Mouse (Mus musculus): Measurements from ENCODE around the gene Gm20671. TPM values are rescaled to one million over a fixed set of nuclear protein-coding genes. Genes with fewer than 3 reads are reported as not detected.
"Not testable (repeated sequence)": the region's sequence is repeated elsewhere in the genome, so short reads cannot be mapped to it uniquely, and the experiment has no call there.

The Gm20671 gene
- polyA plus RNA-seq, 1 experiment from 2014 or later = not detected

- H3K27me3 ChIP-seq (ENCODE audit: insufficient read depth, low read length) = no peaks in the 10 kb centered on the region
- H3K36me3 ChIP-seq (replicated peaks; ENCODE audit: insufficient read depth, low read length) = no peaks in the 10 kb centered on the region; the same call in 1 of the 2 replicates
- H3K4me3 ChIP-seq (ENCODE audit: low read depth, low read length) = no peak overlapping the region
- DNase-seq = peak; percentile 44
- H3K4me1 ChIP-seq (ENCODE audit: insufficient read depth) = peaks cover 47% of the 10 kb centered on the region
- no peak overlapping the region for H3K9ac ChIP-seq (replicated peaks)
- TF ChIP-seq EP300 (IDR thresholded peaks at IDR 0.05; ENCODE audit: low read depth) = no peak
- peak; percentile 55 for TF ChIP-seq CTCF (IDR thresholded peaks at IDR 0.05; ENCODE audit: low read depth)
- H3K4me2 ChIP-seq (ENCODE audit: low read depth, low read length) = no peak overlapping the region
- no peaks in the 10 kb centered on the region for H3K9me3 ChIP-seq (ENCODE audit: low read length)
- no peak for ATAC-seq
- 59% methylated on average over 9 of the region's 9 CpGs for WGBS (ENCODE audit: insufficient replicate concordance)
- peak overlapping the region; percentile 22; the same call in 1 of the 2 replicates for H3K27ac ChIP-seq (ENCODE audit: low read depth)
Measured at GRCm38 (mm10) chr5:32742149-32742548, 84.8 kb downstream of the Gm20671 start.

GRCm38 (mm10) chr5:32741377-32741776, 85.5 kb downstream of the Gm20671 start:
- not testable (repeated sequence) for H3K27me3 ChIP-seq (ENCODE audit: insufficient read depth, low read length); H3K27ac ChIP-seq (ENCODE audit: low read depth); DNase-seq; H3K36me3 ChIP-seq (replicated peaks; ENCODE audit: insufficient read depth, low read length); H3K9me3 ChIP-seq (ENCODE audit: low read length); H3K9ac ChIP-seq (replicated peaks); H3K4me3 ChIP-seq (ENCODE audit: low read depth, low read length); ATAC-seq; H3K4me2 ChIP-seq (ENCODE audit: low read depth, low read length)
- H3K4me1 ChIP-seq (ENCODE audit: insufficient read depth) = peaks cover 42% of the 10 kb centered on the region
- 87% methylated on average over 4 of the region's 4 CpGs for WGBS (ENCODE audit: insufficient replicate concordance)

DNA sequence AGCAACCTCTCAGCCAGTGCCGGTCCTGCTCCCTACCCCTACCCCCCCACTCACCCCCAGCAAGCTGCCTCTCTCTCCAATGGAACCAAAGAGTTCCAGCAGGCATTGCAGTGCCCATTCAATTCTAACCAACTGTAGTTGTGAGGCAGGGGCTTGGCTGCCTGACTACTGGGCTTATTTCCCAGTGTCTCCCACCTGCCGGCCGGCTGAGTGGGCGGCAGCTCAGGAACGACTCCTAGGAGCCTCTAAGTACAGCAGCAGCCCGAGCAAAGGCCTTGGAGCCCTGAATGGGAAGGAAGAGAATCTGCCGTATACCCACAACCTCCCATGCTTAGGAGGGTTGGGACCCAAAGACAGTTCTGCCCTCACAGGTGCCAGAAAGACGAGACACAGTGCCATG, 86.1 kb downstream of the Gm20671 start:
- H3K27me3 ChIP-seq (ENCODE audit: insufficient read depth, low read length); DNase-seq; ATAC-seq; H3K36me3 ChIP-seq (replicated peaks; ENCODE audit: insufficient read depth, low read length); H3K27ac ChIP-seq (ENCODE audit: low read depth); H3K4me3 ChIP-seq (ENCODE audit: low read depth, low read length); H3K4me2 ChIP-seq (ENCODE audit: low read depth, low read length); H3K9me3 ChIP-seq (ENCODE audit: low read length); H3K9ac ChIP-seq (replicated peaks): not testable (repeated sequence)
- 71% methylated on average over 8 of the region's 8 CpGs for WGBS (ENCODE audit: insufficient replicate concordance)
- peaks cover 41% of the 10 kb centered on the region for H3K4me1 ChIP-seq (ENCODE audit: insufficient read depth)

DNA sequence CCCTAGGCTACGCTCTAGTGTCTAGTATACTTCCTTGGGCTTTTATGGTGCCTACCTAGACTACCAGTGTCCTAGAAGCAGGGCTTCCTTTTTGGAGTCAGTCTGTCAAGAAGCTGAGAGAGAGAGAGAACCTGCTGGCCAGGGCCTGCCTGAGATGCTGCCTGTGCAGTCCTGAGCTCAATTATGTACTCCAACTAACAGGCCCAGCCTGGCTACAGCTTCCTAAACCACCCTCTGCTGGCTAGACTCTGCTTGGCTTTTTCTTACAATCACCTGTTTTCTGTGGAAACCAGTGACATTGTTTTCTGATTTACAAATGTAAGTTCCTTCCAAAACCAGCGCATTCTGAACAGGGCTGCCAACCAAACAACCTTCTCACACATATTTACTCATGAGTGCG, 86.8 kb downstream of the Gm20671 start:
- 71% methylated on average over 3 of the region's 3 CpGs for WGBS (ENCODE audit: insufficient replicate concordance)
- no peak overlapping the region for H3K27ac ChIP-seq (ENCODE audit: low read depth)
- ATAC-seq = no peak
- no peaks in the 10 kb centered on the region for H3K27me3 ChIP-seq (ENCODE audit: insufficient read depth, low read length)
- TF ChIP-seq EP300 (IDR thresholded peaks at IDR 0.05; ENCODE audit: low read depth) (no peak), CTCF (IDR thresholded peaks at IDR 0.05; ENCODE audit: low read depth) (no peak)
- no peaks in the 10 kb centered on the region for H3K9me3 ChIP-seq (ENCODE audit: low read length)
- H3K4me1 ChIP-seq (ENCODE audit: insufficient read depth) = peaks cover 35% of the 10 kb centered on the region
- no peak overlapping the region for H3K4me3 ChIP-seq (ENCODE audit: low read depth, low read length)
- H3K4me2 ChIP-seq (ENCODE audit: low read depth, low read length) = no peak overlapping the region
- peaks cover 5% of the 10 kb centered on the region; the same call in 1 of the 2 replicates for H3K36me3 ChIP-seq (replicated peaks; ENCODE audit: insufficient read depth, low read length)
- H3K9ac ChIP-seq (replicated peaks) = no peak overlapping the region
- DNase-seq = no peak

GRCm38 (mm10) chr5:32736770-32737169, 90.1 kb downstream of the Gm20671 start:
- not testable (repeated sequence) for H3K36me3 ChIP-seq (replicated peaks; ENCODE audit: insufficient read depth, low read length); H3K4me2 ChIP-seq (ENCODE audit: low read depth, low read length); H3K27ac ChIP-seq (ENCODE audit: low read depth); ATAC-seq; H3K27me3 ChIP-seq (ENCODE audit: insufficient read depth, low read length); H3K9me3 ChIP-seq (ENCODE audit: low read length); H3K4me3 ChIP-seq (ENCODE audit: low read depth, low read length); DNase-seq; H3K9ac ChIP-seq (replicated peaks); H3K4me1 ChIP-seq (ENCODE audit: insufficient read depth)
- 69% methylated on average over 3 of the region's 3 CpGs for WGBS (ENCODE audit: insufficient replicate concordance)

DNA sequence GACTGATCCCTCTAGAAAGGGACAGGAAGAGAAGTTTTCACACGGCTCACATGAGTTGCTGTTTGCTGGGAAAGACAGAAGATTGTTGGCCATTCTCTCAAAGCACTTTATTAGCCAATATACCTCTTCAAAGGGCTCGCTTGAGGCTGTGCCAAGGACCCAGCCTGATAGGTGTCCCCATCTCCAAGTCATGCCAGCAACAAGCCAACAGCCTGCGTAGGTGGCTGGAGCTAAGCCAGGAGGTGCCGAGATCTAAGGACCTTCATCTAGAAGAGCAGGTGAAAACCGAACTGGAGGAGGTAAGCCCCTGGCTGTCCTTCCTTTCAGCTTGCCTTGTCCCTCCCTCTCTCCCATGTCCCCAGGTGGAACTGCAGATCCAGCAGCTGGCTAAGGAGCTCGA, 91.1 kb downstream of the Gm20671 start:
- no peak overlapping the region for H3K27ac ChIP-seq (ENCODE audit: low read depth)
- 0 out of 2 replicates have a peak, but pooled peaks cover 3% of the 10 kb centered on the region for H3K4me1 ChIP-seq (ENCODE audit: insufficient read depth)
- ATAC-seq (no peak), DNase-seq (no peak)
- H3K36me3 ChIP-seq (replicated peaks; ENCODE audit: insufficient read depth, low read length) = 0 out of 2 replicates have a peak, but pooled peaks cover 7% of the 10 kb centered on the region
- H3K9me3 ChIP-seq (ENCODE audit: low read length) = no peaks in the 10 kb centered on the region
- H3K9ac ChIP-seq (replicated peaks) = no peak overlapping the region
- no peak overlapping the region for H3K4me3 ChIP-seq (ENCODE audit: low read depth, low read length)
- no peak overlapping the region for H3K4me2 ChIP-seq (ENCODE audit: low read depth, low read length)
- H3K27me3 ChIP-seq (ENCODE audit: insufficient read depth, low read length) = no peaks in the 10 kb centered on the region
- TF ChIP-seq CTCF (IDR thresholded peaks at IDR 0.05; ENCODE audit: low read depth) (no peak), EP300 (IDR thresholded peaks at IDR 0.05; ENCODE audit: low read depth) (no peak)
- 77% methylated on average over 6 of the region's 6 CpGs for WGBS (ENCODE audit: insufficient replicate concordance)

GRCm38 (mm10) chr5:32733892-32734291, 93.0 kb downstream of the Gm20671 start:
- 0 out of 2 replicates have a peak, but pooled peaks have one; percentile 29 for ATAC-seq
- H3K4me2 ChIP-seq (ENCODE audit: low read depth, low read length); DNase-seq; H3K27me3 ChIP-seq (ENCODE audit: insufficient read depth, low read length); H3K9me3 ChIP-seq (ENCODE audit: low read length); H3K36me3 ChIP-seq (replicated peaks; ENCODE audit: insufficient read depth, low read length); H3K4me3 ChIP-seq (ENCODE audit: low read depth, low read length); H3K27ac ChIP-seq (ENCODE audit: low read depth); H3K4me1 ChIP-seq (ENCODE audit: insufficient read depth); H3K9ac ChIP-seq (replicated peaks): not testable (repeated sequence)
- 85% methylated on average over 6 of the region's 6 CpGs for WGBS (ENCODE audit: insufficient replicate concordance)

Measured in liver, postnatal 0 days (tissue).